Mouse (Mus musculus) thymus, postnatal 25 days (tissue): Measurements from ENCODE around the gene Gm21409.
"Not testable (repeated sequence)": the region's sequence is repeated elsewhere in the genome, so short reads cannot be mapped to it uniquely, and the experiment has no call there.

Experiments
- DNase-seq: peaks from one replicate; pipeline ENCODE4 v3.0.0; 2022

Gene Gm21409

DNA sequence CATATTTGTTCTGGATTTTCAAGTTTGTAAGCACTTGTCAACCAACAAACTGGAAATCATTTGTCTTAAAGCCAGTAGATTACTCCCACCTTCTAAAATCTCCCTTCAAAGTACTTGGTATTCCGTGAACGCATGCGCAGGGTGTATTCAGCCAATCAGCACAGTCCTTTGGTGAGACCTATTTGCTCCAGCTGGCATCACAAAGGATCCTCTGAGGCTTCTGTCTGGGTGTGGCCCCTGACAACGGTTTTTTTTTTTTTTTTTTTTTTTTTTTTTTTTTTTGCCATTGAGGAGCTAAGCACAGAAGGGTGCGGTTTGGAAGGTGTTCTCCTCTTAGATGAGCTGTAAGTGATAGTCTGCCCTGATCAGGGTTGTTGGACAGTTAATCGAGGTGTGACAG lies at the start of gene Gm21409:
Gm21409 (plus strand) TSS at position 301 of the 400 bp plus-strand sequence.
- not testable (repeated sequence) for DNase-seq
